Mouse (Mus musculus): ENCODE results near the gene Rngtt. TPM values are rescaled to one million over a fixed set of nuclear protein-coding genes. Genes with fewer than 3 reads are reported as not detected.
"Not testable (repeated sequence)": the region's sequence is repeated elsewhere in the genome, so short reads cannot be mapped to it uniquely, and the experiment has no call there.

Rngtt gene
- total RNA-seq, 1 experiment from 2014 or later: 36.3 TPM

- peak; percentile 60; the same call in 1 of the 2 replicates for ATAC-seq (ENCODE audit: extremely low read depth, insufficient number of reproducible peaks, low FRiP score, poor library complexity, severe bottlenecking)
Observed at GRCm38 (mm10) chr4:33303057-33303456, 7.1 kb upstream of the Rngtt start.

DNA sequence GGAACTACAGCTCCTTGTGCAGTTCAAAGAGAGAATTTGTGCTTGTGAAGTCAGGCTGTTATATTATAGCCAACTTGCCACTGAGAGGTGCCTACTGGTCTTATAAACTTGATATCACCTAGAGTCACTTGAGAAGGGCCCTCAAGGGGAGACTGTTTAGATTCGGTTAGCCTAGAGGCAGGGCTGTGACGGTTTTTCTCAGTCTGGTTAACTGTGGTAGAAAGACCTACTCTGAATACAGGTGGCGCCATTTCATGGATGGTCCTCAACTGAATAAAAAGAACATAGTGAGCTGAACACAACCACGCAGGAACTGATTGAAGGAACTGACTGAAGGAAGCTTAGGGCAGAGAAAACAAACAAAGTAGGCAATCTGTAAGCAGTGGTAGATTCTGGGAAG lies 3.0 kb upstream of the Rngtt start:
- no peak for ATAC-seq (ENCODE audit: extremely low read depth, insufficient number of reproducible peaks, low FRiP score, poor library complexity, severe bottlenecking)

DNA sequence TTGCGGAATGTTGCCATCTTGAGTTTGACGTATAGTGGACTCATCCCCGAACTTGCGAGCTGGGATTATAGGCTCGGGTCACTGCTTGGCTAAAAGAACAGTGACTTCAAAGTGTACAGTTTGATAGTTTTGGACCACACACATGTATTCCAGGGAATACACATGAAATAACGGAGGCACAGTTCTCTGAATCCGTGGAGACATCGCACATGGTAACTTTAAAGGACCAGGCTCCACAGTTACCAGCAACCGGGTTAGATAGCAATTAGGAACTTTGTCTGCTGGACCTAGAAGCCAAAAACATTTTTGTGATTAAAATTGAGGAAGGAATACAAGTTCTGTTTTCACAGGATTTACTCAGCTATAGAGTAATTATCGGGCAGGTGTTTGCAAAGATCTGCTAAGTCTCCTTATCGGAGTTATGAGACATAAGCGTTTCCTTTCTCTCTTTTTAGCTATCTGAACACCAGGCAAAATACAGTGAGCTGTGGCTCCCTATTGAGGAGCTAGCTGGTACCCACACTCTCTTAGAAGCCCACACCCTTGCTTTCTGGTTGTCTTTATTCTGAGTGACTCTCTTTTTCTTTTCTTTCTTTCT lies 828 bp downstream of the Rngtt start:
- ATAC-seq (ENCODE audit: extremely low read depth, insufficient number of reproducible peaks, low FRiP score, poor library complexity, severe bottlenecking): no peak

- not testable (repeated sequence) for ATAC-seq (ENCODE audit: extremely low read depth, insufficient number of reproducible peaks, low FRiP score, poor library complexity, severe bottlenecking)
Observed at GRCm38 (mm10) chr4:33314150-33314549, 4.0 kb downstream of the Rngtt start.

DNA sequence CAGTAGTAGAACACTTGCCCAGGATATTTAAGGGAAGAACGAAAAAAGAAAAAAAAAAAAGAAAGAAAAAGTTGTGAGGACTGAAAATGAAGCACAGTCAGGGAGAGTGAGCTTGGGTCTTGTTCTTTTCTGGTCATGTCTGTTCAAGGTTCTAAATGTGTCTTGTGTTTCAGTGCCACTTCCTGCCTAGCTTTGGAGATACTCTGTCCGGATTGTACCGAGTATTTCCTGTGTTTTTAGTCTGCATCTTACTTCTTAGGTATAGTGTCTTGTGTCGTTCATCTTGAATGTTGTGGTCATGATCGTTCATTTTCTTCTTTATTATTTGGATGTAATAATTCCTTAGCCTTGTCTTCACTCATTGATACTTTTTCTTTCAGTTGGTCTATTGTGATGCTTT lies 5.7 kb downstream of the Rngtt start:
- ATAC-seq (ENCODE audit: extremely low read depth, insufficient number of reproducible peaks, low FRiP score, poor library complexity, severe bottlenecking): 0 out of 2 replicates have a peak, but pooled peaks have one; percentile 41

- no peak for ATAC-seq (ENCODE audit: extremely low read depth, insufficient number of reproducible peaks, low FRiP score, poor library complexity, severe bottlenecking)
Observed at GRCm38 (mm10) chr4:33331147-33331546, 21.0 kb downstream of the Rngtt start.

- no peak for ATAC-seq (ENCODE audit: extremely low read depth, insufficient number of reproducible peaks, low FRiP score, poor library complexity, severe bottlenecking)
Observed at GRCm38 (mm10) chr4:33332956-33333455, 22.9 kb downstream of the Rngtt start.

DNA sequence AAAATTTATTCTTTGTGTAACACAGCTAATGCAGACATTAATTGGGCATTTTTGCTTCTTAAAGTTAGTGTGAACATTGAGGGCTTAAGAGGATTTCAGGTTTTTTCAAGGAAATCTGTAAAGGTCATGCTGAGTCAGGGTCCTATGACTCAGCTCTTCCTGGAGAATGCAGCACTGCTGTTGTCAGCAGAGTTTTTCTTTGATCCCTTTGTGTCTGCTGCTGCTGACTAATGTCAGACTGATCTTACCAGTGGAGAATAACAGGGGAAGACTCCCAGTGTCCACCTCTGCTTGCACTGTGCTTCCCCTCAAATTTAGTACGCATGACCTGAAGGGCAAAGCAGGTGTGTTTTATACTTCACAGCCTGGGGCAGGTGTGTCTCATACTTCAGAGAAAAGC lies 27.9 kb downstream of the Rngtt start:
- ATAC-seq (ENCODE audit: extremely low read depth, insufficient number of reproducible peaks, low FRiP score, poor library complexity, severe bottlenecking): no peak

GRCm38 (mm10) chr4:33342877-33343731 lies 33.0 kb downstream of the Rngtt start:
- ATAC-seq (ENCODE audit: extremely low read depth, insufficient number of reproducible peaks, low FRiP score, poor library complexity, severe bottlenecking): no peak

GRCm38 (mm10) chr4:33343732-33344057 lies 33.6 kb downstream of the Rngtt start:
- ATAC-seq (ENCODE audit: extremely low read depth, insufficient number of reproducible peaks, low FRiP score, poor library complexity, severe bottlenecking): no peak

DNA sequence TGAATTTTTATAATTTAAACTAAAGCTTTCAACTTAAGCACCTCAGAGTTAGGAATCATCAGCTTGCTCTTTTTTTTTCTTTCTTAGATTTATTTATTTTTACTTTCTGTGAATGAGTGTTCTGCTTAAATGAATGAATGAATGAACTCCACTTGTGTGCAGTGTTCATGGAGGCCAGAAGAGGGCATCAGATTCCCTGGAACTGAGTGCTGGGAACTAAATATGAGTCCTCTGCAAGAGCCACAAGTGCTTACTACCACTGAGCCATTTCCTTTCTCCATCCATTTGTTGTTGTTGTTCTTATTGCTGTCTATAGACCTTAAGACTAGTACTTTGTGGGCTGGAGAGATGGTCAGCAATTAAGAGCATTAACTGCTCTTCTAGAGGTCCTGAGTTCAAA lies 53.3 kb downstream of the Rngtt start:
- ATAC-seq (ENCODE audit: extremely low read depth, insufficient number of reproducible peaks, low FRiP score, poor library complexity, severe bottlenecking): no peak

DNA sequence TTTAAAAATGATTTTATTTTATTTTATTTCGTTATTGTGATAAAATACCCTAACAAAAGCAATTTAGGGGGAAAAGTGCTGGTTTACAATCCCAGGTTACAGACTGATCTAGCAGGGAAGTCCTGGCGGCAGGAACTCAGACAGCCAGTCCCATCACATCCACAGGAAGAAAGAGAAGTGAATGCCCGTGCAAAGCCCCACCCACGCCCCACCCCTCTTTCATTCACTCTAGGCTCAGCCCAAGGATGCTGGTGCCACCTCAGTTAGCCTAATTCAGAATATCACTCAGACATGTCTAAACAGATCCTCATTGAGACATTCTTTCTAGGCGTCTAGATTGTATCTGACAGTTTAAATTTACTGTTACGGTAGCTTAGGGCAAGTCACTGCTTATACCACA lies 64.8 kb downstream of the Rngtt start:
- no peak for ATAC-seq (ENCODE audit: extremely low read depth, insufficient number of reproducible peaks, low FRiP score, poor library complexity, severe bottlenecking)

DNA sequence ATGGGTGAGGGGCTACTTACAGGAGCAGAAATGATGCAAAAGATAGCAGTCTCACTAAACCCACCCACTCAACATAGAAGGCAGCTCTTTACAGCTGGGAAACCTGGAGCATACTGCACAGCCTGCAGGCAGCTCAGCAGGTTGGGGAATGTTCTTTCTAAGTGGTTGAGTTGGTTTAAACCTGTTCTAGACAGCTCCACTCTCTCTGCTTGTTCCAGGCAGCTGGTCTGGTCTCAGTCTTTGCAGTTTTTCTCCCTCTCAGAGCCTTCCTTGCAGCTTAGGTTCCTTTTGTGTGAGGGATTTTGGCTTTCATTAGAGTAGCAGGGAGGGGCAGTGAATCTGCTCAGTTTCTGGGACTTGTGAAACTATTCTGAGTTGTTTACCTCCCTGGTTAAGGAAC lies 67.5 kb downstream of the Rngtt start:
- ATAC-seq (ENCODE audit: extremely low read depth, insufficient number of reproducible peaks, low FRiP score, poor library complexity, severe bottlenecking): no peak

- ATAC-seq (ENCODE audit: extremely low read depth, insufficient number of reproducible peaks, low FRiP score, poor library complexity, severe bottlenecking): no peak
Observed at GRCm38 (mm10) chr4:33378894-33379293, 68.8 kb downstream of the Rngtt start.

- no peak for ATAC-seq (ENCODE audit: extremely low read depth, insufficient number of reproducible peaks, low FRiP score, poor library complexity, severe bottlenecking)
Observed at GRCm38 (mm10) chr4:33388899-33389298, 78.8 kb downstream of the Rngtt start.

- ATAC-seq (ENCODE audit: extremely low read depth, insufficient number of reproducible peaks, low FRiP score, poor library complexity, severe bottlenecking): no peak
Observed at GRCm38 (mm10) chr4:33390660-33391059, 80.5 kb downstream of the Rngtt start.

DNA sequence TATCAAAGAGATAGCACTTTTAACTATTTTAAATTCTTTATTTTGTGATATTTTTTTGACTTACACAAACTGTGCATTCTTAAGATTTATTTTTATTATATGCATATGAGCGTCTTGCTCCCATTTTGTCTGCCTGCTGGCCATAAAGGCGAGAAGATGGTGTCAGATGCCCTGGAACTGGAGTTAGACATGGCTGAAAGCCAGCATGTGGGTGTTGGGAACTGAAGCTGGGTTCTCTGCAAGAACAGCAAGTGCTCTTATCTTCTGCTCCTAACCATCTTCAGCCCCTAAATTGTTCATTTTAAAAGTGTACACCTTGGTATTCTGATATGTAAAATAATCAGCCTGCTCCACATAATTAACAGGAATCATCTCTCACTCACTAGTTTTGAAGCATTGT lies 83.3 kb downstream of the Rngtt start:
- ATAC-seq (ENCODE audit: extremely low read depth, insufficient number of reproducible peaks, low FRiP score, poor library complexity, severe bottlenecking): no peak

DNA sequence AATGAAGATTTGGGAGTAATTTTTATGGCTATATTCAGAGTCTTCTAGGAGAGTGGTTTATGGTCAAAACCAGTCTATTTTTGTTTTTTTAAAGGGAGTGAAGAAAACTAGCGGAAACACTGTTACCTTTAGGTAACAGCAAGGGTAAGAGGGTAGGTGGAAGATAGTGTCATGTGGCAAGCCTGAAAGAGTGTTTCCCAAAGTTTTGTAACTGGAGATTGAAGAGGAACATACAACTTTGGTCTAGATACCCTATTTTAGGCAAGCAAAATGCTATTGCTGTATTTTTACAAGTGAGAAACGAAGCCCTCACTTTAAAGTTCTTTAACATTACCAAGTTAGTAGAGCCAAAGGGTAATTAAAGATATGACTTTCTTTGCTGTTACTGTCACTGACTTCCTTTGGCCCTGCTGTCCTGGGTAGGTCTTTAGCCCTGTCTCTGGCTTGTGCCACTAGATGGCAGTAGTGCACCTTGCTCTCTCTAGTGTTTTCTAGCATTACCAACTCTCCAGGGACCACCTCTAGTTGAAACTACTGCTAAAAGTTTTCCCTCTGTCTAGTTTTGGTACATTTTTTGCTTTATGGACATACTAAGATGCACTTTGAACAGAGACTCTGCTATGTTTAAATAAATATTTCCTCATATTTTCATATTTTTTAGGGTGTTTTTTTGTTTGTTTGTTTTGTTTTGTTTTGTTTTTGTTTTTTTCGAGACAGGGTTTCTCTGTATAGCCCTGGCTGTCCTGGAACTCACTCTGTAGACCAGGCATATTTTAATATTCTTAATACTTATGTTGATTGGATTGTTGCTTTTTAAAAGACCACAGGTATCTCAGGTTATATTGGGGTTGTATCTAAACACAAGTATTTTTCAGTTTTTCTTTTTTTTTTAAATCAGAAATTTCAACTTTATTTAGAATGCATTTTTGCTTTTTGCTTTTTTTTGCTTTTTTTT lies 86.4 kb downstream of the Rngtt start:
- ATAC-seq (ENCODE audit: extremely low read depth, insufficient number of reproducible peaks, low FRiP score, poor library complexity, severe bottlenecking): peak; percentile 73

GRCm38 (mm10) chr4:33405723-33406293 lies 95.7 kb downstream of the Rngtt start:
- no peak for ATAC-seq (ENCODE audit: extremely low read depth, insufficient number of reproducible peaks, low FRiP score, poor library complexity, severe bottlenecking)

Data from neutrophil, adult 5-6 weeks (primary cell).